Mouse (Mus musculus): ENCODE results near the gene Atxn1. TPM values are rescaled to one million over a fixed set of nuclear protein-coding genes. Genes with fewer than 3 reads are reported as not detected.

The Atxn1 gene
- polyA plus RNA-seq, 1 experiment from 2014 or later = 8.3 TPM

DNA sequence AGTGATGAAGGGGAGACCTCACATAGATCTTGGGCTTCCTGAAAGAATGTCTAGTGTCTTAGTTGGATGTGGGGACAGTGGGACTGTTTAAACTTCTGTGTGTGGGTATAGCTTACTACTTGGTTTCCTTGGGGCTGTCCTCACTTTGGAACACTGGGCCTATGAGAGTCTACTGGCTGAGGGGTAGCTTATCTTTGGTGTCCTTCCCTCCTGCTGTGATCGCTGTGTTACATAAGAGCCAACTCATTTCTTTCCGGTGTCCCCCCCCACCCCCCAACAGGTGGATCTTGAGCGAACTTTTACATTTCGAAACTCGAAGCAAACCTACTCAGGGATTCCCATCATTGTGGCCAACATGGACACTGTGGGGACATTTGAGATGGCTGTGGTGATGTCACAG is 450.7 kb downstream of the Atxn1 start:
- no peak for TF ChIP-seq CTCF (IDR thresholded peaks at IDR 0.05)
- POLR2A ChIA-PET = no interaction called here
- no peak for ATAC-seq

DNA sequence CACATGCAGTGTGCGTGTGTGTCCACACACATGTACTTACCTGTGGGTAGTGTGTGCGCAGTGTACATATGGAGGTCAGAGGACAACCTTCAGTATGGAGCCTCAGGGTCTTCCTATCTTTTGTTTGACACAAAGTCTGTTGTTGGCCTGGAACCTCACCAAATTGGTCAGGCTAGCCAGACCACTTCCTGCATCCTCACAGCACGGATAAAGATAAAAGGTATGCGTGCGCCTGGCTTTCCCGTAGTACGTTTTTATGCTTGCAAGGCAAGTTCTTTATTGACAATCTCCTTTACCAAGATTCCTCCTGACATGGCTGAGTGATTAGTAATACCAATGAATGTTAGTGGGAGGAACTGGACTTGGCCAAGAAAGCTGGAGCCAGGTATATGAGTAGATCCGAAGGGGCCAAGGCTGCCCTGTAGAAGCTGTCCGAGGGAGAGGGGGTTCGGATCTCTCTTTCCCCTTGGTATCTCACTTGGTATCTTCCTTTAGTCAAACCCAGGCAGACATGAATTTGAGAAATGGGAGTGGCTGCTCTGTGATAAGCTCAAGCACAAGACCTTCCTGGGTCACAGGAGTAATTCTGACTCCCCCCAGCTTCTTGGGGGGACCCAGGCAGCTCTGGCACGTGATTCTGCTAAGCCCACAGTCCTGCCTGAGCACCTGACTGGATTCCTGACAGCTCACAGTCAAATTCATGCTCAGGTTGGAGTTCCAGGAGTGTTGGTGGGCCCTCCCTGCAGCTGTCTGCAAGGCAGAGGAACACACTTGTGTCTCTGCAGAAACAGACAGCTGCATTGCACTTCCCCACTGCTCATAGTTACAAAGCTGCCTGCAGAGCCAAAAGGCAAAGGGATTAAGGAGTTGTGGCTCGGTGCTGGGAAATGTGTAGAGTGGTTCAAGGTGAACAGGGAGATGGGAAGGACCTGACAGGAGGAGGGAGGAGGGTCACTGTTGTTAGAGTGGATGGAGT is 451.5 kb downstream of the Atxn1 start:
- no peaks in the 10 kb centered on the region for H3K27me3 ChIP-seq
- no peak for ATAC-seq
- in situ Hi-C loops (cut with MboI; ENCODE audit: low pct_unique_long_range_greater_than_20kb) = no loop called here
- ChIA-PET CTCF (no interaction called here), POLR2A (no interaction called here)
- no peak for TF ChIP-seq CTCF (IDR thresholded peaks at IDR 0.05)
- no peak for DNase-seq (ENCODE audit: low read depth, low spot score)

More for the DNA sequence above, 450.7 kb downstream of the Atxn1 start:
- in situ Hi-C loops (cut with MboI; ENCODE audit: low pct_unique_long_range_greater_than_20kb) = no loop called here
- DNase-seq (ENCODE audit: low read depth, low spot score) = no peak
- no peaks in the 10 kb centered on the region for H3K27me3 ChIP-seq
- CTCF ChIA-PET = no interaction called here

DNA sequence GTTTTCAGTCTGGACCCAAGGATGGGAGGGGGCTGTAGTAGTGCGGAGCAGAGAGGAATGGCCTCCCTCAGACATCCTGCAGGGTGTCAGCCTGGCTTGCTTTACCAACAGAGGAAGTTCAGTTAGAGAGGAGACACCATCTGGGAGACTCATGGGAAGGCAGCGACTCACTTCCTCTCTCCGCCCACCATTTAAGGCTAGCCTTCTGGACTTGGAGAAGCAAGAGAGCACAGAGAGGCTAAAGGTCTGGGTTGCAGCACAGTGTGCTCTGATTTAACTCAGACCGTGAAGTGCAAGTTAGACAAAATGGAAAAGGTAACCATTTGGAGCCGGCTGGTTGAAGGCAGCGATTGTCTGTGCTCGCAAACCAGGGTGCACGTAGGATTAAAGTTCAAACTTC is 452.3 kb downstream of the Atxn1 start:
- in situ Hi-C loops (cut with MboI; ENCODE audit: low pct_unique_long_range_greater_than_20kb) = no loop called here
- ATAC-seq = no peak
- ChIA-PET POLR2A (interaction anchor here (0.7 kb wide), 1 partner anchor 488 kb away, joined by 5 read pairs; no protein-coding TSS in a partner anchor), CTCF (no interaction called here)
- no peak for TF ChIP-seq CTCF (IDR thresholded peaks at IDR 0.05)
- DNase-seq (ENCODE audit: low read depth, low spot score) = no peak
- H3K27me3 ChIP-seq = no peaks in the 10 kb centered on the region

DNA sequence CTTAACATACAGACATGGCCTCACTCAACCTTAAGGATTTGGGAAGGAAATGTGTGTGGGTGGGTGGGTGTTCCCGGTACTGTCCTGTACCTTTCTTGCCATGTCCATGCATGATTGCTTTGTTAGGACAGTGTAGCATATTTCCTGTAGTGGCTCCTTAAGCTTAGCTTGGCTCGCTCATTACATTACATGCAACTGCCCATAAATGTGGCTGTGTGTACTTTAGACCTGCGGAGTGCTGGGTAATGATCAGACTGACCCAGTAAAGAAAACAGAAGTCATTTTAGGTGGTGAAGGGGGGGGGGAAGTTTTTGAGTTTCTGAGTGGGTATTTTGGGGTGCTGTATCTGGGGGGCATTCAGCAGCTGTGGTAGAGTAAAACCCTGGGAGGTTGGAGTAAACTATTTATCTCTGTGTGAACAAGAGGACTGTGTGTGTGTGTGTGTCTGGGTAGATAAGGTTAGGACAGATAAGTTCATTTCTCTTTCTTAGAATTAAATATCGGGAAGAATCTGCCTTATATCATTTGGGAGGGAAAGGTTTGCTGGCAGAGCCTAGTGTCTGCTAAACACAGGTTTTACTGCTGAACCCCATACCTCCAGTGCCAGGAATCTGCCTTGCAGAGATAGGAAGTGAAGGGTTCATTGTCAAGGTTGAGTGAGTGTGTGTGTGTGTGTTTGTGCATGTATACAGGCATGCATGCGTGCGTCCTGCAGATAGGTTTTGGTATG is 452.9 kb downstream of the Atxn1 start:
- CTCF ChIA-PET = no interaction called here
- H3K27me3 ChIP-seq = no peaks in the 10 kb centered on the region
- in situ Hi-C loops (cut with MboI; ENCODE audit: low pct_unique_long_range_greater_than_20kb) = no loop called here
- POLR2A ChIA-PET = interaction anchor here (0.7 kb wide), 1 partner anchor 489 kb away, joined by 5 read pairs; no protein-coding TSS in a partner anchor
- ATAC-seq (no peak), DNase-seq (ENCODE audit: low read depth, low spot score) (no peak)
- TF ChIP-seq CTCF (IDR thresholded peaks at IDR 0.05) = no peak

DNA sequence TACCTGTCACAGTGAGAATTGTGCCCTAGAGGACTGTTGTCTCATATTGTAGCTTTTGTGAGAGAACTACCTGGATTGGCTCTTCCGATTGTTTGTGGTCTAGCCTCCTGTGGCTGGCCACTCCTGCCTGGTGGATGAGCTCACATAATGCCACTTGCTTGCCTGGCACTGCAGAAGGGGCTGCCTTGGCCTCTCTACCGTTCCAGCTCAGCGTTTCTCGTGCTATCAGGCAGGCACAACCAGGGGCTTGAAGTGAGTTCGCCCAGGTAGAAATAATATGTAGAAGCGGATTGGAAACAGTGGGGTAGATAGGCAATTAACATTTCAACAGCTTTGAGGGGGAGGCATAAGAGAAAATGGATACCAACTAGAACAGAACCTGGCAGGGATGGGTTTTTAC is 455.4 kb downstream of the Atxn1 start:
- no peak for ATAC-seq
- ChIA-PET POLR2A (no interaction called here), CTCF (interaction anchor here (0.8 kb wide), 1 partner anchor 13 kb away, joined by 3 read pairs; no protein-coding TSS in a partner anchor)
- DNase-seq (ENCODE audit: low read depth, low spot score) = no peak
- TF ChIP-seq CTCF (IDR thresholded peaks at IDR 0.05) = no peak
- in situ Hi-C loops (cut with MboI; ENCODE audit: low pct_unique_long_range_greater_than_20kb) = no loop called here
- no peaks in the 10 kb centered on the region for H3K27me3 ChIP-seq

DNA sequence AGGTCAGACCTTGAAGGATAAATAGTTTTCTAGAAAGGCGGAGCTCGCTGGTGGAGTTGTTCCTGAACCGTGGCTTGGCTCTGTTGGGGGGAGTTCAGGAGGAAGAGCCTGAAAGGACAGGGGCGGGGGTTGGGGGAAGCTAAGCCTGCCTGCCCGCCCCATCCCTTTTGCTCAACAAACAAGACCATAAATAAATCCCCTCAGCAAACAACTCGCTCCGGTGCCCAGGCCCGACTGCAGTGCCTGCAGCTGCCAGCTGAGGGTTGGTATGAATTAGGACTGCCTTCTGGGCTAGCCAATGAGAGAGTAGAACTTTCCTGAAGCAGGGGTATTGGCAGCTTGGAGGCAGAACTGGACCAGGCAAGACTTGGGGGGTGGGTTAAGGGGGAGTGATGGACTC is 456.3 kb downstream of the Atxn1 start:
- in situ Hi-C loops (cut with MboI; ENCODE audit: low pct_unique_long_range_greater_than_20kb) = no loop called here
- ATAC-seq (peak; percentile 42), DNase-seq (ENCODE audit: low read depth, low spot score) (no peak)
- CTCF ChIA-PET = interaction anchor here (0.8 kb wide), 1 partner anchor 63 kb away, joined by 3 read pairs; no protein-coding TSS in a partner anchor
- no peaks in the 10 kb centered on the region for H3K27me3 ChIP-seq
- no peak for TF ChIP-seq CTCF (IDR thresholded peaks at IDR 0.05)
- POLR2A ChIA-PET = interaction anchor here (0.6 to 2.0 kb wide), 6 partner anchors 17 to 484 kb away, joined by 3 to 12 read pairs (median 3); no protein-coding TSS in a partner anchor

DNA sequence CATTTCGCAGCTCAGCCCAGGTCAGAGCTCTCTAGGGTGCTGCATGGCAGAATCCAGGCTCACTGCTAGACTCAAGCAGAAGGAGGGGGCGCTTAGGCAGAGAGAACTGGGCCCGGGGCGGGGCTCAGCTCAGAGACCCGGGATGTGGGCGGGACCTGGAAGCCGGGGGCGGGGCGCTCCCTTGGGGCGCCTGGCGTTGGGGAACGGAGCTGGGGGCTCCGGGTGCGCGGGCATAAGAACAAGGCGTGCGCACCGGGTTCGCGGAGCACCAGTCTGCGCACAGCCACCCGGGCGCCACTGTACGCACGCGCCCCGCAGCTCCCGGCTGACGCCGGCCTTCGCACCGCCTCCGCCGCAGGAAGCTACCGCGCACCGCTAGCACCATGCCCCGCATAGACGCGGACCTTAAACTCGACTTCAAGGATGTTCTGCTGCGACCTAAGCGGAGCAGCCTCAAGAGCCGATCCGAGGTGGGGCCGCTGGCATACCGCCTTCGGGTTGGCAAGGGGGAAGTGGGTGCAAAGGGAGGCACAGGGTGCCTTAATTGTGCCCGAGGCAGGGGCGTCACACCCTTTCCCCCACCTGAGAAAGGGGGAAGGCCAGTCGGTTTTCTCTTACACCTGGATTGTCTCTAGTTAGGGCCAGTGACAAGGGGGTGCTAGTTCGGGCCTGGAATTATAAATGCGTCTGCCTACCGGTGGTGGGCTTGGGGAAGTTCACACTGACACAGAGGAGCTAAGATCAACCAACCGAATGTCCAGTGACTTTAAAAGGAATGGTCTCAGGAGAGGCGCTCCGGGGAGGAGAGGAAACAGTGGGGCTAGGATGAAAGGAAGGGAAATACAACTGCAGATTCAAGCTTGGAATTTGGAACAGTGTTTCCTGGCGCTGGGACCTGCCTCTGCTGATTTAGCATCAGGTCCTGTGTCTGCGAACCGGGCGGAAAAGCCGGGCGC is 457.3 kb downstream of the Atxn1 start, which contains the start of gene Gmpr:
Gene Gmpr (plus strand): TSS at position 171 of the 956 bp plus-strand sequence.
- no peaks in the 10 kb centered on the region for H3K27me3 ChIP-seq
- no peak for TF ChIP-seq CTCF (IDR thresholded peaks at IDR 0.05)
- CTCF ChIA-PET = no interaction called here
- no peak for DNase-seq (ENCODE audit: low read depth, low spot score)
- peak; percentile 60 for ATAC-seq
- POLR2A ChIA-PET = interaction anchor here (0.6 to 2.0 kb wide), 8 partner anchors 18 to 483 kb away, joined by 3 to 12 read pairs (median 4); no protein-coding TSS in a partner anchor
- in situ Hi-C loops (cut with MboI; ENCODE audit: low pct_unique_long_range_greater_than_20kb) = no loop called here

DNA sequence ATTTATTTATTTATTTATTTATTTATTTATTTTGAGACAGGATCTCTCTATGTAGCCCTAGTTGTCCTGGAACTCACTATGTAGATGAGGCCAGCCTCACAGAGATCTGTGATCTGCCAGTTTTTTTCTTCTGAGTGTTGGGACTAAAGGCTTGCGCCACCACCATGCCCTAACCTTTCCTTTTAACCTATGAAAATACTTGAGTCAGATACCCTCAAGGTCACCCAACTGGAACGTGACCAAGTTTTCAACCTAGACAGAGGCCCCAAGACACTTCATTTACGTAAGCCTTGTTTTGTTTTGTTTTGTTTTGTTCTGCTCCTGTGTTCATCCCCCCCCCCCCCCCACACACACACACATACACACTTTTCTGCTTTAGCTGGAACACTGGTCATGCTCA is 459.3 kb downstream of the Atxn1 start:
- DNase-seq (ENCODE audit: low read depth, low spot score) = no peak

DNA sequence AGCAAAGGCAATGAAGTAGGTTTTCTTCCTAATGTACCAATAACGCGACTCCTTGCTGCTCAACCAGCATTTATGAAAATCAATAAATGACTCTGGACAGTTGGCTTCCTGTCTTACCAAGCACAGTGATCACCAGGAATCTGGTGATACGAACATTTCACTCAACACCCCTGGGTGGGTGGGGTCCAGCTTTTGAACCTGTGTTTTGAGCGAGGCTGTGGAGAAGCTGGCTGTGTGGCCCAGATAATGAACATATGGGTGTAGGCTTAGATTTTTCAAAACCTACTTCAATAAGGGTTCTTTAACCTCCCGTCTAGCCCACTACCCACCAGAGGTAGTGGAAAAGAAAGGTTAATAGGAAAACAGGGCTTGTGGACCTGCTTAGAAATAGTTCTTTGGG is 462.0 kb downstream of the Atxn1 start:
- in situ Hi-C loops (cut with MboI; ENCODE audit: low pct_unique_long_range_greater_than_20kb) = no loop called here
- H3K27me3 ChIP-seq = no peaks in the 10 kb centered on the region
- ChIA-PET CTCF (interaction anchor here (1.0 to 1.3 kb wide), 2 partner anchors 16 to 25 kb away, joined by 3 to 4 read pairs; no protein-coding TSS in a partner anchor), POLR2A (no interaction called here)
- DNase-seq (ENCODE audit: low read depth, low spot score) (no peak), ATAC-seq (no peak)
- no peak for TF ChIP-seq CTCF (IDR thresholded peaks at IDR 0.05)

More for the DNA sequence above, 459.3 kb downstream of the Atxn1 start:
- no peaks in the 10 kb centered on the region for H3K27me3 ChIP-seq
- in situ Hi-C loops (cut with MboI; ENCODE audit: low pct_unique_long_range_greater_than_20kb) = no loop called here
- ChIA-PET POLR2A (no interaction called here), CTCF (no interaction called here)
- no peak for TF ChIP-seq CTCF (IDR thresholded peaks at IDR 0.05)
- ATAC-seq = no peak

DNA sequence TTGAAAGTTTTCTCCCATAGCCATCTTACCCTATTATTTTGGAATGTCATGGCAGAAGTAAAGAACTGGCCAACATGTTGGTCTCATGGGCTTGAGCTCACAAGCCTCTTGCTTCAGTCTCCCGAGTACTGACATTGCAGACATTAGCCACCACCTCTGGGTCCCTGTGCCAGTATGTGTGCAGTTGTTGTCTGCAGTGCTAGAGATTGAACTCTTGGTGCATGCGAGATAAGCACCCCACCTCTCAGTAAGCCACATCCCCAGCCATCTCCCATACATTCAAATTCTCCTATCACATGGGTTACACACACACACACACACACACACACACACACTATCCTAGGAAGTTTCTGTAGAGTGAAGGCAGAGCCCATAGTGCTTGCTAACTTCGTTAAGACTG is 464.9 kb downstream of the Atxn1 start:
- DNase-seq (ENCODE audit: low read depth, low spot score) (no peak), ATAC-seq (no peak)
- no peaks in the 10 kb centered on the region for H3K27me3 ChIP-seq
- ChIA-PET POLR2A (no interaction called here), CTCF (no interaction called here)
- TF ChIP-seq CTCF (IDR thresholded peaks at IDR 0.05) = no peak
- in situ Hi-C loops (cut with MboI; ENCODE audit: low pct_unique_long_range_greater_than_20kb) = no loop called here

Measured in Patski (cell line).